Mouse (Mus musculus) bone marrow macrophage, adult 2 months (primary cell): ENCODE measurements at regions not wholly inside any gene's neighbourhood (a gene's known extent, or its start where the extent isn't known, plus 50 kb on each side); places are given as distances from the start of the nearest gene placed in this dataset.

Source experiments
- CTCF ChIP-seq: IDR thresholded peaks from 2 replicates; pipeline ENCODE4 v1.5.1; 2012; ENCODE audit warnings: low read depth, mild to moderate bottlenecking, low read length, moderate library complexity
- POLR2A ChIP-seq: IDR thresholded peaks from 2 replicates; pipeline ENCODE4 v1.6.1; 2012; ENCODE audit warnings: mild to moderate bottlenecking, low read depth, low read length, borderline replicate concordance

- no peak for TF ChIP-seq POLR2A
- TF ChIP-seq CTCF = no peak
These were observed 136.4 kb downstream of the Srek1 start for GRCm38 (mm10) chr13:103638038-103638437.
